Mouse (Mus musculus) spleen, embryonic (tissue): ENCODE data around the gene Acaa1a.

Experiments
- CTCF ChIA-PET: fragments of 350-600 bp; sonication (Branson Sonifier 250); formaldehyde crosslinking; loops from one replicate; lab custom pipeline; 2022; lab: Charles Lee

Acaa1a gene

DNA sequence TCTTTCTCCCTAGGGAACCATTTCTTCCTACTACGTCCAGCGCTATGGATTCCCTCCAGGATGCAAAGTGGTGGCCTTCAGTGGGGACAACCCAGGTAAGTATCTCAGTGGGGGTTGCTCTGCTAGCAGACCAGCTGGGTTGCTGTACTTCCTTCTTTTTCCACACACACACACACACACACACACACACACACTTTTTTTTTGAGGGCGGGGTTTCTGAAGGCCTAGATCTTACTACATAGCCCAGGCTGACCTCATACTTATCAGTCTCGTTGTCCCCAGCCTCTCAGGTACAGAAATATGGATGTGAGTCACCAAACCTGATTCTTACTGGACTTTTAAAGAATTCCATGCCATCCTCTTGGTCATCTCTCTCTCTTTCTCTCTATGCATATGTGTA lies 38.8 kb downstream of the Acaa1a start:
- CTCF ChIA-PET = no interaction called here

DNA sequence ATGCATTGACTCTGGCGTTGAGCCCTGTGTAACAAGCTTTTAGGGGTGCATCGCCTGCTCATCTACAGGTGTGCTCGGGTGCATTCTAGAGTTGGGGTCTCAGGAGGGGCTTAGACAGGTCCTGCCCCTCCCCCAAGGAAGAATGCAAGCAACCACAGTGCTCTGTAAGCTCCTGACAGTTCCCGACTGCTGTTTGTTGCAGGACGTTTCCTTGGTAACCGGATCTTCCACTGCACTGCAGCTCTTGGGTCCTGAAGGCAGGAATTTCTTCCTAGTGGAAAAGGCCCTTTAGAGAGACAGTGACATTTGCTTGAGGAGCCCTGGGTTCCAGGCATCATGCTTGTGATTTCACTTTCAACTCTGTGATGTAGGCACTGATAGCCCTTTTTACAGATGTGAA lies 43.1 kb downstream of the Acaa1a start:
- CTCF ChIA-PET = no interaction called here

DNA sequence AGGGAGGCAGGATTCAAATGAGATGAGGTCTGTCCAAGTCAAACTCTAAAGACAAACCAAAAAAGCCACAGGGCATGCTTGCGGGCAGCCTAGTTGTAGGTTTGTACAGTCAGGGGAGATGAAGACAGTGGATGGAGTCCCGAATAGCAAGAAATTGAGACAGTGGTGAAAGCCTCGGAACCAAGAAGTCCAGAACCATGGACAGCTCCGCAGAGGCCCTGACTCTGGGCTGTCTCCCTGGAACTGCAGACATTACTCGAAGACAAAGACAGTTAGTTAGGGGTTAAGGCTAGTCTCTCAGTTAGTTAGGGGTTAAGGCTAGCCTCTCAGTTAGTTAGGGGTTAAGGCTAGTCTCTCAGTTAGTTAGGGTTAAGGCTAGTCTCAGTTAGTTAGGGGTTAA lies 49.5 kb downstream of the Acaa1a start:
- CTCF ChIA-PET = no interaction called here

DNA sequence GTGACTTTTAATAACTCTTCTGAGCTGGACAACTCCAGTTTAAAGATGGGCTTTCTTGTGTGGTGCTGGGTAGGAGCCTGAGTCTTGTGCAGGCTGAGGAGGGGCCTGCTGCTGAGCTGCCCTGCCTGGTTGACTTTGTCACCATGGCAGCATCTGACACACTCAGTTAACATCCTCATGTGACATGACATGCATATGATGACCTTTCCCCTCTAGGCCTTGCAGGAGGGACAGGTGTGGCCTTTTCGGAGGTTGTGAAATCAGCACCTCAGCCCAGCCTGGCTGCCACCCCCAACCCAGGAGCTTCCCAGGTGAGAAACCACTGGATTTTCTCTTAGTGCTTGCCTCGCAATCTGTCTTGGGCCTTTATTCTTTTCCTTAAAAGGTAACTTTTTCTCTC lies 50.7 kb downstream of the Acaa1a start:
- CTCF ChIA-PET = no interaction called here

DNA sequence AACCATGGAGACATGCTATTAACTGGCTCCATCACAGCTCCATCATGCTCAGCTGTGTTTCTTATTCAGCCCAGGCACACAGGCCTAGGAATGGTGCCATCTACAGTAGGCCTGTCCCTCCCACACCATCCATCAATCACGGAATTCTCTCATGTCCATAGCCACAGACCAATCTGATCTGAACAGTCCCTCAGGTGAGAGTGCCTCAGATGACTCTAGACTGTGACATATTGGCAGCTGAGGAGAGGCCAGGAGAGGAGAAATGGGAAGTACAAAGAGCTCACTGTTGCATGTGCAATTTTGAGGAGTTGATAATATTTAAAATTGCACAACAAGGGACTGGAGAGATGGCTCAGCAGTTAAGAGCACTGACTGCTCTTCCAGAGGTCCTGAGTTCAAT lies 55.3 kb downstream of the Acaa1a start:
- CTCF ChIA-PET = no interaction called here
